Mouse (Mus musculus) spleen, postnatal 10 days (tissue): Measurements from ENCODE around the gene Fbxo7.
A peak's percentile ranks its signal among the peaks of the same experiment; 100 is the strongest.

Experiments used
- DNase-seq, 2 experiments: peaks; one replicate each; pipeline ENCODE4 v3.0.0; 2021 to 2022; ENCODE audit warnings: low spot score in 2 of 2

The Fbxo7 gene

GRCm38 (mm10) chr10:86091919-86092318, 70.1 kb downstream of the Fbxo7 start:
- peak; percentile 39 to 68 for DNase-seq

GRCm38 (mm10) chr10:86093109-86094035, 71.6 kb downstream of the Fbxo7 start:
- DNase-seq: no peak

DNA sequence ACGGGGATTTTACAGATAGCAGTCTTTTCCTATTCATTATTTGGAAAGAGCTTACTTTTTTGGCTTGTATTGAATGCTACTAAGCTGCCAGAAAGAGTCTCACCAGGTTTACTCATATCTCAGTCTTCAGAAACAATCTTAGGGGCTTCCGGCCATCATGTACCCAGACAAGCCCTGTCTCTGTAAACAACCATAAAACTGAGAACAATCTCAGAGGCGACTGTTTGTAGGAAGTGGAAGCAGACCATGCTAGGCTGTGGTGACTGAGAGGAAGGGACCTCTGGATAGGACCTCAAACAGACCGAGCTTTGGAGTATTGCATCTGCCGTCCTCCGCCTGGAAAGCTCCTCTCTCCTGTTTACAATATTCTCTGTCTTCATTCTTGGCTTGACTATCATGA, 76.6 kb downstream of the Fbxo7 start:
- no peak for DNase-seq

DNA sequence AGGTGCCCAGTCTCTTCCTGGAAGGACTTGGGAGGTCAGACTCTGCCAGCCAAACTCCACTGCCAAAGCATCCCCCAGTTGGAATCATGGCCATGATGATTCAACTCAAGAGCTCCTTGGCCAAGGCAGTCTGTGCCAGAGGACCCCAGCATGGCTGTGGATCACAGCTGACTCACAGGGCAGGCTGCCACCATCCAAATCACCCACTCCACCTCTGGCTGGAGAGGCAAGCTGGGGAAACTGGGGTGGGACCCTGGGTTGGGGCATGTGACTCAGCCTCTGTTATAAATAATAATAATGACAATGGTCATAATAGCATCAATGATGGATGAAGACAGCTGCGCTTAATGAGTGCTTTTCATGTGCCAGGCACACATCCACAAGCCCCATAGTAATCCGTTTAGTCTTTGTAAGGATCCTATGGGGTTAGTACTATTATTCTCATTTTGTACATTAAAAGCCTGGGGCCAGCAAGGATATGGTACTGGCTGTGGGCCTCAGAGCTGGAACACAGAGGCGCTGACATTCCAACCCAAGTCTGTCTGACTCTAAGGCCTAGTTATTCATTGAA, 78.6 kb downstream of the Fbxo7 start:
- DNase-seq: no peak
